Mouse (Mus musculus): Measurements from ENCODE around the gene Aph1a.

DNA sequence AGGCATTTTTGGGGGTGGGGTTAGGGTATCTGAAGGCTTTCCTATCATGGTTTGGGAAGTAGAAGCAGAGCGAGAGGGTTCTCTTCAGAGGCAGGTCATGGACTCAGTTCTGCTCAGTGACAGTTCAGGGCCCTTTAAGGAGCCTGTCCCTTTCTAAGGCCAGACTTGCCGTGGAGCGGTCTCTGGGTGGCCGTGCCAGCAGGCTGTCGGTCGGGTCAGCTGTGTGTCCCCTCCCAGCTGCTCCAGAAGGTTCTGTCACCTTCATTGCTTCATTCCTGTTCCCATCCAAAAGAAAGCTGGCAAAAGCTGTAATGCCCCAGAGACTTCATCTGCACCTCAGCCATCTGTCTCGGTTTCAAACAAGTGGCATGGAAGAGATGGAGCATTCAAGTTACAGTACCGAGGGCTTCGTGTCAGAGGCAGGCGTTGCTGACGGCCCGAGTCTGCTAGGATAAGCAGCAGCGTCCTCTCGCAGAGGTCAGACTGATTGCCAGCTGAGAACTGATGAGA is 52.0 kb downstream of the Aph1a start:
- TF ChIP-seq CTCF (IDR thresholded peaks at IDR 0.05; ENCODE audit: low read depth) (no peak), EP300 (IDR thresholded peaks at IDR 0.05; ENCODE audit: low read depth) (no peak)
